Mouse (Mus musculus) thymus, postnatal 0 days (tissue): ENCODE measurements around the gene Zbtb20. TPM values are rescaled to one million over a fixed set of nuclear protein-coding genes. Genes with fewer than 3 reads are reported as not detected.
A peak's percentile ranks its signal among the peaks of the same experiment; 100 is the strongest.

Experiments
- DNase-seq: peaks from one replicate; pipeline ENCODE4 v3.0.0-alpha.2; 2015; ENCODE audit warnings: low spot score
- polyA plus RNA-seq: library from polyadenylated mRNA; unstranded; fragments of >200 nt; fragmentation: Nextera tagmentation; extraction: Ambion mirVana; gene quantifications from 2 replicates; pipeline ENCODE4 v1.2.1, GENCODE M21; 2015

Gene Zbtb20
- polyA plus RNA-seq, 1 experiment from 2014 or later: 15.5 TPM

DNA sequence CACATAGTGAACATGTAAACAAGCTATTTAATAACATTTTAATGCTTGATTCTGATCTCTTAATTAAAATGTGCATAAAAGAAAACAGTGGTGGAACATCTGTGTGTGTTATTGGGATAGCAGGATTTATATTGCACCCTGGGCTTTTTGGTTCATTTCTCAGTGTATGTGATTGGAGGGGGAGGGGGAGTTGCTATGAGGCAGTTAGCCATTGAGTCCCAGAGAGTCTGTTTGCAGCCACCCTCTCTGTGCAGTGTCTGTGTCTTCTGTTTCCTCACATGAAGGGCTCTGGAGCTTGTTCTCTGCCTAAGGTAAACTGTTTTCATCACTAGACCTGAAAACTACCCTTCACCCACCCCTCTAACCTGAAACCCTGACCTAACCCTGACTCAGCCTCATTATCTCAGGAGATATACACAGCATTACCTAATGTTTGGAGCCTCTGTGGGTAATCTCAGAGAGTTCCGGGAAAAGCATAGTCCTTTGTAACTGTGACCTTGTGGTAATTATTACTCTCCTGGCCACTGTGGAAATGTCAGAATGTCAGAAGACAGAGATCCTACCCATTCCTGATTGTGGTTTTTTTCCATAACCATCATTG, 411.2 kb downstream of the Zbtb20 start:
- no peak for DNase-seq

DNA sequence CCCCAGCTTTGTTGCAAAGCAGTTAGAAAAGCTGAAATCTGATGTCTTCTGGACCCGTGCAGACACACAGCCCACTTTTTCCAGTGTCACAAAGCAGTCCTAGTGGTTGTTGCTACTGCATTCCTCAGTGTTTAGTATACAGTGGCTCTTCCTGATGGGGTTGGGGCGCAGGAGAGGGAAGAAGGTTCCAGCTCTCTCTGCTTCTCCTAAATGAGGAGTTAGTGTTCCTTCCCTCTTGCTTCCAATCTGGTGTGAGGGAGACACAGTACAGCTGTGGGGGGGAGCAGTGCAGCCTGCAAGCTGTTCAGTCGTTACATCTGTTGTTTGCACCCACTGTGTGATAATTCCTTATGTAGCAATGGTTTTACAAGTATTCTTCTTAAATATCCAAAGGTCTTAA, 415.7 kb downstream of the Zbtb20 start:
- no peak for DNase-seq

GRCm38 (mm10) chr16:43297953-43298596, 422.4 kb downstream of the Zbtb20 start:
- no peak for DNase-seq

DNA sequence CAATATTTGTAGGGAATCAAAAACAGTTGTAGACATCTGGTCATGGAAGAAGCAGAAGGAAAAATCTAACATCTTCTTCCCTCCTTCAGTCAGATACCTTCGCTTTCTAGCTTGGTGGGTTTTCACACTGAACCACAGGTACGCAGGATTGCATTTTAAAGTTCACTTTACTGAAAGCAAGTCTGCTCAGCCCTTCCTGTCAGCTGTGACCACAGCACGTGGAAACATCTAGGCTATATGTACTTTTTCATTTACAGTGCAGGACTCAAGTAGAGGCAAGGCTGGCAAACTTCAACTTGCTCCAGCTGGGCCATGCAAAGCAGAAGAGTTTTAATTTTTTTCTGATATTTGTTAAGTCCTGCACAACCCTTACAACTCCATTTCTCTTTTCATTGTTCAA, 424.7 kb downstream of the Zbtb20 start:
- peak; percentile 3 for DNase-seq

DNA sequence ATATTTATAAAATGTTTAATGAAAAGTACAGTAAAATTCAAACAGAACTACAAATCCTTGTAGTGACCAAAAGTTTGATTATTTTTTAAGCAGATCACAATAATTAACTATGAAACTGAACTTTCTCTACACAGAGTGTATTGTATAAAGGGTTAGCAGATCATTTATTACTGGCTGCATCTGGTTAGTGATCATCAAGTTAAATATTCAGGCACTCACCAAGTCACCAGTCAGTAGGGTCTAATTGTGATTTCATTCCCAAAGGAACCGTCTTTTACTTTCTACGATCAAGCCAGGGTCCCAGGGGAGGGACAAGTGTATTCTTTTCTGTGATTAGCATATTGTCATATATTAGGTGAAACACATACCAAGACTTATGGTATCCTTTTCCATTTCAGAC, 426.5 kb downstream of the Zbtb20 start:
- DNase-seq: no peak

- DNase-seq: no peak
Observed at GRCm38 (mm10) chr16:43303245-43304197, 427.8 kb downstream of the Zbtb20 start.

GRCm38 (mm10) chr16:43309968-43310431, 434.3 kb downstream of the Zbtb20 start:
- no peak for DNase-seq

- no peak for DNase-seq
Observed at GRCm38 (mm10) chr16:43324009-43324408, 448.3 kb downstream of the Zbtb20 start.

DNA sequence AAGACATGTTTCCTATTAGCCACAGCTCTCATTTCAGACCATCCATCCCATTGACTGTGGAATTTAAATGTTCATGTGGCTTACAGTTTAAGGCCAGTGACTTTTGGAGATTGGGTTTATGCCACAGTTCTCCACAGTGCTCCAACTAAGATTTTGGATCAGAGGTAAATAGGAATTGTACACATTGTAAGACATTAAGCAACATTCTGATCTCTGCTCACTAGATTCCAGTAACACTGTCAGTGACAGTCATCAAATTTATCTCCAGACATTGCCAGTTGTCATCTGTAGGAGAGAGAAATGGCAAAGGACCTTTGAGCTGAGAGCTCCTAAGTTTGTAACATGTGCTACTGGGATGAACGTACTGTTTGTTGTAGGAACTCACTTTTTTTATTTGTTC, 452.5 kb downstream of the Zbtb20 start:
- no peak for DNase-seq

GRCm38 (mm10) chr16:43330206-43330605, 454.5 kb downstream of the Zbtb20 start:
- DNase-seq: no peak

- no peak for DNase-seq
Observed at GRCm38 (mm10) chr16:43331440-43331839, 455.8 kb downstream of the Zbtb20 start.

DNA sequence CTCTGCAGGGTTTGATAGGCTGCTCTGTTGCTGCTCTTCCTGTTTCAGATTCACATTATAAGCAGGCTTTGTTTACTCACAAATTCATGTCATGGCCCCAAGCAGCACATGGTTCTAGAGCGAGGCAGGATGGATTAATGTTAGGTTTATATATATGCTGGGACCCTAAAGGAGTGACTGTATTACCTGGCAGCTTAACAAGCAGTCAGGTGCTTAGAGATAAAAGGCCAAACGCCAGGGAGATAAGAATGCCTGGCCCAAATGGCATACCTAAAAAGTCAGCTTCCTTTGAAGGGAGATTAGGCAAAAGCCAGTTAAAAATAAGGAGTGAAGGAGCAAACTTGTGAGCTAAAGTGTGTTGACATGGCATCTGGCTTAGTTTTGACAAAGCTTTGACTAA, 457.1 kb downstream of the Zbtb20 start:
- no peak for DNase-seq

GRCm38 (mm10) chr16:43333265-43333664, 457.6 kb downstream of the Zbtb20 start:
- no peak for DNase-seq

DNA sequence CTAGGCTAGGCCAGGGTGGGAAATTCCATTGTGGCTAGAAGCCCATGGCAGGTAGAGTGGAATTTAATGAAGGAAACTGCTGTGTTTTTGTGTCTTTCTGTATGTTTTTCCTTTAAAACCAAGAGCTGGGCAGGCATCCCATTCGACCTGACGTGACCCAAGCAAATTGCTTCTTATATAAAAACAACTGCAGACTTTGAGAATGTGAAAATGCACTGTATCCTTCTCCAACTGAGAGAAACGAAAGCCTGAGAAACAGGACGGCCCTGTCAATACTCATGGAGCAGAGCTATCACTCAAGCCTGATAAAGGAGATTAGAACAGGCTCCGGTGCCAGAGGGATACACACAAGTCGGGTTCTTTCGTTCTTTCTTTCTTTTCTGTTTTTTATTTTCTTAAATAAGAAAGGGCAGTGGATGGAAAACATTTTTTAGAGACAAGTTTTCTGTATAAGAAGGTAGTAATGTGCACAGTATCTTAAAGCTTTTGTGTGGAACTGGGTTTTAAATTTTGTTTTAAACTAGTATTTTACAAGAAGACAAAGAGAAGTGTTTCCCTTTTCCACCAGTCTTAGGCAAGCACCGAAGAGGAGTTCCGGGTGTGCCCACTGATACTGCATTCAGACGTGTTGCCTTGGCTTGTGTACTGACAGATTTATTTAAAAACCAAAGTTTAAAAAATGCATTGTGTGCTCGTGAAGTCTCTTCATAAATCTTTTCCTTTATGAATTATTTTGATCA, 458.9 kb downstream of the Zbtb20 start:
- no peak for DNase-seq

- no peak for DNase-seq
Observed at GRCm38 (mm10) chr16:43335151-43335823, 459.6 kb downstream of the Zbtb20 start.

DNA sequence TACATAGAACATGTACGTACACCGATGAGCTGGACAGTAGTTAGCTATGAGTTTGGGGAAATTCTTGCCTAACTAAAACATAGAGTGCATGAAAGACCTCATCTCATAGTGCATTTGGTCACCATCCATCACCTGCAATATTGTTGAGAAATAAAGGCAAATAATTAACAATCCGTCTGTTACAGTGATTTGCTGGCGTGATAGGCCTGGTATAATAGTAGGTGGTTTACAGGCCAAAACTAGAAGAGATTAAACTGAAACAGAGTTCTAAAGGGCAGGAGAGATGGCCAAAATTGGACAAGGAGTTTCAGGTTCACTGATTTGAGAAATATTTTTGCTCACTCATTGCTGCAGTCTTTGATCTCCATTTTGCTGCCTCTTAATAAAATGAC, 460.1 kb downstream of the Zbtb20 start:
- no peak for DNase-seq

- DNase-seq: no peak
Observed at GRCm38 (mm10) chr16:43340712-43341111, 465.0 kb downstream of the Zbtb20 start.

GRCm38 (mm10) chr16:43341916-43342455, 466.3 kb downstream of the Zbtb20 start:
- no peak for DNase-seq

DNA sequence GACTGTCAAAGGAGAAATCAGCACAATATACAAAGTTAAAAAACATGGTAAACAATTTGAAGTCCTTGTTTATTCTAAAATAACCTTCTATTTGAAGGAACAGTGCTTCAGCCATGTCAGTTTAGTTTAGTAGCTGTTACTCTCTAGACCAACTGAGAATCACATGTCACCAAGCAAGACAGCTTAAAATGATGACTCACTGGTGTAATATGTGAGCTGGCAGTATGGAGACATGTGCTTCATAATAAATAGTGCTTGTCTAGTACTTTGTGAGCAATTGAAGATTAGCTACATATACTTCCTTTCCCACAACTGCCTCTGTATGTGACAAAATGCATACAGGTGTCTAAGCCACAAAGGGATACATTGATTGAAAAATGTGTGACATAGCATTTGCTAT, 470.4 kb downstream of the Zbtb20 start:
- no peak for DNase-seq
